Mouse (Mus musculus): ENCODE measurements around the gene Htr1f. TPM values are rescaled to one million over a fixed set of nuclear protein-coding genes. Genes with fewer than 3 reads are reported as not detected.
A peak's percentile ranks its signal among the peaks of the same experiment; 100 is the strongest.

The Htr1f gene
- 0.06 TPM in 2 replicates for polyA plus RNA-seq (2014; fragmentation: Nextera tagmentation; extraction: Ambion mirVana)

DNA sequence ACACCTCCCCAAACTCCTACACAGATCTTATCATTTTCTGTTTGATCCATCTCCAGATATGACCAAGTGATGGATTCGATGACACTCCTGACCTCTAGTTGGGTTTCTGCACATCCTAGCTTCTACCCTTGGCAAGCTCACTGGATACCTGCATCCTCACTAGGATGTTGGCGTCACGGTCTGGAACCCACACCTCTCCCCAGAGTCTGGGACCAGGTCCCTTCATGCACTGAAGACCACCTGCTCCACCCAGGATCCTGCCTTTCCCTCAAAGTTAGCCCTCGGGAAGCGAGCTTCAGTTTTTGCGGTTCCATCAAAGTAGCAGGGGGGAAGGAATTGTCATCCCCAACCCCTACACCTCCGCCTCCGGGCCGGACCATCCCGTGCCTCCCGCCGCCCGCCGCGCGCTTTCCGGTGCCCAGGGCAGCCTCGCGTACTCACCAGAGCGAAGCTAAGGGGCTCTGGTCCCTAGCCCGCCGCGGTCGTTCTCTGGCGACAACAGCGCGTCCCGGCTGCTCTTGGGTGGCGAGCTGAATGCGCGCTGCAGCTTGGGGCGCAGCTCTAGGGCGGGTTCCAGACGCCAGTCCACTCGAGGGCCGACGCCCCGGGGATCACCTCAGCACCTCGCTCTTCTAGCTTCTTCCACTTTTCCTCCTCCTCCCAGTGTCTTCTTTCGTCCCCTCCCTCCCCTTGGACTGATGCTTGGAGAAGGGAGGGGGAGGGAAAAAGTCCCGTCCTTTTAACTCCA is at the start of gene Htr1f:
Htr1f (minus strand) TSS at position 671 of the 748 bp plus-strand sequence.
- Histone ChIP-seq H3K9ac (ENCODE audit: low read depth, low read length) (0 out of 2 replicates have a peak within 1 kb of the TSS, but pooled peaks have one; percentile 44), H3K36me3 (ENCODE audit: control insufficient read depth, insufficient read depth, low read length) (no peaks in the 10 kb centered on the region), H3K9me3 (ENCODE audit: control insufficient read depth, low read length) (no peaks in the 10 kb centered on the region), H3K27ac (ENCODE audit: low read depth, low read length) (no peak within 1 kb of the TSS), H3K4me2 (replicated peaks; ENCODE audit: low read depth, low read length) (peak within 1 kb of the TSS; percentile 92), H3K4me3 (ENCODE audit: low read depth, low read length) (peak within 1 kb of the TSS; percentile 37), H3K27me3 (ENCODE audit: control insufficient read depth, insufficient read depth, low read length) (peaks cover 6% of the 10 kb centered on the region; the same call in 1 of the 2 replicates), H3K4me1 (replicated peaks; ENCODE audit: control insufficient read depth, insufficient read depth, low read length) (no peaks in the 10 kb centered on the region)
- 6% methylated on average over 40 of the region's 41 CpGs for WGBS
- DNase-seq (ENCODE audit: low spot score): peak; percentile 61
- ATAC-seq (ENCODE audit: low FRiP score): peak; percentile 89

DNA sequence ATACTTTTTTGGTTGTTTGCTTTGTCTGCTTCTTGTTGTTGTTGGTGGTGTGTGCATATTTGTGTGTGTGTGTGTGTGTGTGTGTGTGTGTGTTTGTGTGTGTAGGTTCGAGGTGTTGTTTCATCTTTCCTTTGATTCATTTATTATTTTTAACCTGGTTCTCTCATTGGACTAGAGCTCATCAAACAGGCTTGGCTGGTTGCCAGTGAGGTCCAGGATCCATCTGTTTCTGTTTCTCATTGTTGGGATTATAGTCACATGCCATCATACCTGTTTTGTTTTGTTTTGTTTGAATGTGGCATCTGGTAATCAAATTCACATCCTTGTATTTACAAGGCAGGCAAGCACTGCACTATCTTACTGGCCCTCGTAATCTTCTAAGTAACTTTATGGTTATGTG is 34.1 kb upstream of the Htr1f start:
- Histone ChIP-seq H3K9me3 (ENCODE audit: control insufficient read depth, low read length) (no peaks in the 10 kb centered on the region), H3K27me3 (ENCODE audit: control insufficient read depth, insufficient read depth, low read length) (no peaks in the 10 kb centered on the region), H3K4me3 (ENCODE audit: low read depth, low read length) (no peak overlapping the region), H3K4me1 (replicated peaks; ENCODE audit: control insufficient read depth, insufficient read depth, low read length) (no peaks in the 10 kb centered on the region), H3K9ac (ENCODE audit: low read depth, low read length) (no peak overlapping the region), H3K36me3 (ENCODE audit: control insufficient read depth, insufficient read depth, low read length) (no peaks in the 10 kb centered on the region), H3K4me2 (replicated peaks; ENCODE audit: low read depth, low read length) (no peak overlapping the region), H3K27ac (ENCODE audit: low read depth, low read length) (no peak overlapping the region)
- DNase-seq (ENCODE audit: low spot score) (no peak), ATAC-seq (ENCODE audit: low FRiP score) (no peak)
- WGBS: 86% methylated on average over 2 of the region's 2 CpGs

DNA sequence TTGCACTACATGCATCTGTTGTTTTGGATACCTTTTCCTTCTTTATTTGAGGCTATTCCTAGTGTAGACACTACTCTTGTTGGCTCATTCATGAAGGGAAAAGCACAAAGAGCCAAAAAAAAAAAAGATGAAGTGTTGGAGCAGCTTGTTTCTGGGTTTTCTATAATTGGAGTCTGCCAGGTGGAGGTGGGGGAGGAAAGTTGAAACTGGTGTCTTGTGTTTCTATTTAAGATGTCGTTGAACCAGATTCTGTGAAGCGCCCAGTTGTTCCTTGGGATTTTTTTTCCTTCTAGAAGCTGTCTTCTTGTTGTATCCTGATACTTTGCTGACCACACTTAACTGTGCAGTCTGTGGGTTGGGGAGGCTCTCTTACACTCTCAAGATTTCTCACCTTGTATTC is 23.7 kb upstream of the Htr1f start:
- DNase-seq (ENCODE audit: low spot score) (no peak), ATAC-seq (ENCODE audit: low FRiP score) (no peak)
- Histone ChIP-seq H3K4me1 (replicated peaks; ENCODE audit: control insufficient read depth, insufficient read depth, low read length) (no peaks in the 10 kb centered on the region), H3K27me3 (ENCODE audit: control insufficient read depth, insufficient read depth, low read length) (no peaks in the 10 kb centered on the region), H3K9ac (ENCODE audit: low read depth, low read length) (no peak overlapping the region), H3K36me3 (ENCODE audit: control insufficient read depth, insufficient read depth, low read length) (no peaks in the 10 kb centered on the region), H3K9me3 (ENCODE audit: control insufficient read depth, low read length) (no peaks in the 10 kb centered on the region), H3K4me2 (replicated peaks; ENCODE audit: low read depth, low read length) (no peak overlapping the region), H3K27ac (ENCODE audit: low read depth, low read length) (no peak overlapping the region), H3K4me3 (ENCODE audit: low read depth, low read length) (no peak overlapping the region)
- 89% methylated on average over 2 of the region's 2 CpGs for WGBS

DNA sequence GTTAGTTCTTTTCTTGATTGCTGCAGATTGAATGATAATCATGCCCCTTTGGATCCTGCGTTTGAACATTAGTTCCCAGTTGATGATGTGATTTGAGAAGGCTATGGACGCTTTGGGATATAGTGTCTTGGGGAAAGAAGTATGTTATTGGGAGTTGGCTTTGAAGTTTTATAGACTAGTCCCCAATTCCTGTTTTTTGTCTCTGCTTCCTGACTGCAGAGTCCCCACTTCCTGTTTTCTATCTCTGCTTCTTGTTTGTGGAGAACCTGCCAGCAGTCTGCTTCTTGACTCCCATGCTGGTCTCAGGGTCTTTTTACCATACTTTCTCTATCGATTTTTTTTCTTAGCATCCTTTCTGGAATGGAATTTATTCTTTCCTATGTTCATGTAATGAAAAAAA is 22.2 kb upstream of the Htr1f start:
- DNase-seq (ENCODE audit: low spot score) (no peak), ATAC-seq (ENCODE audit: low FRiP score) (no peak)
- no peaks in the 10 kb centered on the region for H3K27me3 ChIP-seq (ENCODE audit: control insufficient read depth, insufficient read depth, low read length)
- no peak overlapping the region for H3K4me2 ChIP-seq (replicated peaks; ENCODE audit: low read depth, low read length)
- no peaks in the 10 kb centered on the region for H3K9me3 ChIP-seq (ENCODE audit: control insufficient read depth, low read length)
- no peaks in the 10 kb centered on the region for H3K36me3 ChIP-seq (ENCODE audit: control insufficient read depth, insufficient read depth, low read length)
- no peak overlapping the region for H3K27ac ChIP-seq (ENCODE audit: low read depth, low read length)
- no peak overlapping the region for H3K9ac ChIP-seq (ENCODE audit: low read depth, low read length)
- H3K4me3 ChIP-seq (ENCODE audit: low read depth, low read length): no peak overlapping the region
- no peaks in the 10 kb centered on the region for H3K4me1 ChIP-seq (replicated peaks; ENCODE audit: control insufficient read depth, insufficient read depth, low read length)
- 80% methylated on average over 3 of the region's 3 CpGs for WGBS

DNA sequence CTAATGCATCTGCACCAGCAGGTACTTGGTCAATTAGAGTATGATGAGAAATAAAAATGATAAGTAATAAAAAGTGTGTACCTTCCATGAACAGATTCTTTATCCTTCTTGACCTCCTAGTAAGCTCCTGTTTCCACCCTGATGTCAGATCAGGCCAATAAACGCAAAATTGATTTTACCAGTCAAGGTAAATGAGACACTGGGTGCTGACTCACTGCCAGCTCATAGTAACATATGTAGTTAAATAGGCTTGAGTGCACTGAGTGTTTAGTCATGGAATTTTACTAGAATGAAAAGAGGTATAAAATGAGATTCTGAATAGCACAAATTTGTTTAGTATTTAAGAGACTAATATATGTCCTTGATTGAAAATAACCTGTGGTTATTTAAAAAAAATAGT is 6.6 kb upstream of the Htr1f start:
- H3K4me1 ChIP-seq (replicated peaks; ENCODE audit: control insufficient read depth, insufficient read depth, low read length): no peaks in the 10 kb centered on the region
- ATAC-seq (ENCODE audit: low FRiP score) (no peak), DNase-seq (ENCODE audit: low spot score) (no peak)
- H3K27ac ChIP-seq (ENCODE audit: low read depth, low read length): no peak overlapping the region
- no peak overlapping the region for H3K9ac ChIP-seq (ENCODE audit: low read depth, low read length)
- 86% methylated on average over 1 of the region's 1 CpGs for WGBS
- H3K4me3 ChIP-seq (ENCODE audit: low read depth, low read length): no peak overlapping the region
- H3K36me3 ChIP-seq (ENCODE audit: control insufficient read depth, insufficient read depth, low read length): no peaks in the 10 kb centered on the region
- no peaks in the 10 kb centered on the region for H3K9me3 ChIP-seq (ENCODE audit: control insufficient read depth, low read length)
- H3K27me3 ChIP-seq (ENCODE audit: control insufficient read depth, insufficient read depth, low read length): no peaks in the 10 kb centered on the region
- no peak overlapping the region for H3K4me2 ChIP-seq (replicated peaks; ENCODE audit: low read depth, low read length)

DNA sequence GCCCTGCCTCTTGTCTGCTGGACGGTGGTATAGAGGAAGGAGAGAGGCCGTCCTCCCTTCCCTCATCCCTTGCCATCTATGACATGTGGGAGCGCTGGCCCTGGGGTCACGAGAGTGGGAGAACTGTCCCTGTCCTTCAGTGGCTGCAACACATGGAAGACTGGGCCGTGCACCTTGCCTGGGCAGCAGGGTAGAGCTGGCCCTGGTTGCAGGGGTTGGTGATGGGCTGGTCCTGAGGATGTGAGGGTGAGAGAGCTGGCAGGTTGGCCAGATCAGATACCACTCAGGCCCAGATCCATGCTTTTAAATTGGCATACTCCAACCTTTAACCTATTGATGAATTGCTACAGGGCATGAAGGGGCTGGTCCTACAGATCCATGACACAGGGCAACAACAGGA is 12.1 kb downstream of the Htr1f start:
- H3K9ac ChIP-seq (ENCODE audit: low read depth, low read length): no peak overlapping the region

DNA sequence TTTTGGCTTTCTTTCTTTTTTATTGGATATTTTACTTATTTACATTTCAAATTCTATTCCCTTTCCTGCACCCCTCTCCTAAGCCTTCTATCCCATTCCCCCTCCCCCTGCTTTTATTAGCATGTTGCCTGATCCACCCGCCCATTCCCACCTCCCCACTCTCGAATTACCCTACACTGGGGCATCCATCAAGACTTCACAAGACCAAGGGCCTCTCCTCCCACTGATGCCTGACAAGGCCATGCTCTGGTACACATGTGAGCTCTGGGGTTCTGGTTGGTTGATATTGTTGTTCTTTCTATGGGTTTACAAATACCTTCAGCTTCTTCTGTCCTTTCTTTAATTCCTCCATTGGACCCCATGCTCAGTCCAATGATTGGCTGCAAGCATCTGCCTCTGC is 22.2 kb downstream of the Htr1f start:
- Histone ChIP-seq H3K27me3 (ENCODE audit: control insufficient read depth, insufficient read depth, low read length) (no peaks in the 10 kb centered on the region), H3K4me1 (replicated peaks; ENCODE audit: control insufficient read depth, insufficient read depth, low read length) (no peaks in the 10 kb centered on the region), H3K4me2 (replicated peaks; ENCODE audit: low read depth, low read length) (no peak overlapping the region), H3K9me3 (ENCODE audit: control insufficient read depth, low read length) (no peaks in the 10 kb centered on the region), H3K36me3 (ENCODE audit: control insufficient read depth, insufficient read depth, low read length) (no peaks in the 10 kb centered on the region), H3K27ac (ENCODE audit: low read depth, low read length) (no peak overlapping the region), H3K4me3 (ENCODE audit: low read depth, low read length) (no peak overlapping the region), H3K9ac (ENCODE audit: low read depth, low read length) (no peak overlapping the region)
- WGBS: 44% methylated on average over 2 of the region's 2 CpGs
- ATAC-seq (ENCODE audit: low FRiP score): no peak
- DNase-seq (ENCODE audit: low spot score): no peak

More for the DNA sequence above, 12.1 kb downstream of the Htr1f start:
- Histone ChIP-seq H3K36me3 (ENCODE audit: control insufficient read depth, insufficient read depth, low read length) (no peaks in the 10 kb centered on the region), H3K4me1 (replicated peaks; ENCODE audit: control insufficient read depth, insufficient read depth, low read length) (no peaks in the 10 kb centered on the region), H3K9me3 (ENCODE audit: control insufficient read depth, low read length) (no peaks in the 10 kb centered on the region), H3K4me2 (replicated peaks; ENCODE audit: low read depth, low read length) (no peak overlapping the region), H3K27me3 (ENCODE audit: control insufficient read depth, insufficient read depth, low read length) (no peaks in the 10 kb centered on the region), H3K4me3 (ENCODE audit: low read depth, low read length) (no peak overlapping the region), H3K27ac (ENCODE audit: low read depth, low read length) (no peak overlapping the region)
- WGBS: 95% methylated on average over 5 of the region's 5 CpGs
- no peak for DNase-seq (ENCODE audit: low spot score)
- peak; percentile 38; the same call in 1 of the 2 replicates for ATAC-seq (ENCODE audit: low FRiP score)

DNA sequence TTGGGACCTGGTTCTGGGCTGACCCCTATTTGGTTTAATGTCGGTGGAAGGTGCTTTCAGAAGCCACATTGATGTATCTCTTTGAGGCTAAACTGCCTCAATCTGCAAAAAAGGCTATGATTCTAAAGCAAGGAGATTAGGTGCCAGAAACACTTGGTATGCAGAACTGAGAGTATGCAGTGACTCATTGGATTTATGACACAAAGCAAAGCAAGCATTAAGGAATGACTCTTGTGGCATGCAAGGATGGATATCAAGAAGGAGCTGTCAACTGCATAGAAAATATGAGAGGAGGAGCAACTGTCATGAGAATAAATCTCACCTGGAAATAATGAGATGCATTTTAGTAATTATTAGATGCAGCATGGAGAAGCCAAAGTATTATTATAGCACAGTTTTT is 35.8 kb downstream of the Htr1f start:
- H3K4me3 ChIP-seq (ENCODE audit: low read depth, low read length): no peak overlapping the region
- WGBS: 92% methylated on average over 1 of the region's 1 CpGs
- H3K9me3 ChIP-seq (ENCODE audit: control insufficient read depth, low read length): no peaks in the 10 kb centered on the region
- no peaks in the 10 kb centered on the region for H3K4me1 ChIP-seq (replicated peaks; ENCODE audit: control insufficient read depth, insufficient read depth, low read length)
- H3K27ac ChIP-seq (ENCODE audit: low read depth, low read length): no peak overlapping the region
- H3K27me3 ChIP-seq (ENCODE audit: control insufficient read depth, insufficient read depth, low read length): no peaks in the 10 kb centered on the region
- DNase-seq (ENCODE audit: low spot score) (no peak), ATAC-seq (ENCODE audit: low FRiP score) (no peak)
- H3K36me3 ChIP-seq (ENCODE audit: control insufficient read depth, insufficient read depth, low read length): no peaks in the 10 kb centered on the region
- H3K4me2 ChIP-seq (replicated peaks; ENCODE audit: low read depth, low read length): no peak overlapping the region
- H3K9ac ChIP-seq (ENCODE audit: low read depth, low read length): no peak overlapping the region

DNA sequence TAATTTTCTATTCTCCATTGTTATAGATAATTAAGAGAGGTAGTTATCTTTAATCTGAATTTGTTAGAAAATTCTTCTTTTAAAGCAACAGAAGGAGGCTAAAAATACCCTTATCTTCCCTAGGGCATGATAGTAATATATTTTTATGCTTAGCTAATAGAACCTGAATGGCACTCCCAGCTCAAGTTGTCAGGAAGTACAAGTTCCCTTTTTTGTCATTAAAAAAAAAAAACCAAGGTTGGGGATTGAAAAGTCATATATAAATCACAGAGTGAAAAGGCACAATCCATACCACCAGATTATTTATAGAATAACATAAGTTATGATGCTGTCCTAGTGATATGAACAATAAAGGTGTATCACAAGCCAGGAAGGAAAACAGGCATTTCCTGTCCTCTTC is 39.4 kb downstream of the Htr1f start:
- no peak overlapping the region for H3K27ac ChIP-seq (ENCODE audit: low read depth, low read length)
- ATAC-seq (ENCODE audit: low FRiP score) (no peak), DNase-seq (ENCODE audit: low spot score) (no peak)
- H3K9ac ChIP-seq (ENCODE audit: low read depth, low read length): no peak overlapping the region
- no peaks in the 10 kb centered on the region for H3K36me3 ChIP-seq (ENCODE audit: control insufficient read depth, insufficient read depth, low read length)
- H3K27me3 ChIP-seq (ENCODE audit: control insufficient read depth, insufficient read depth, low read length): no peaks in the 10 kb centered on the region
- no peak overlapping the region for H3K4me2 ChIP-seq (replicated peaks; ENCODE audit: low read depth, low read length)
- H3K9me3 ChIP-seq (ENCODE audit: control insufficient read depth, low read length): no peaks in the 10 kb centered on the region
- no peaks in the 10 kb centered on the region for H3K4me1 ChIP-seq (replicated peaks; ENCODE audit: control insufficient read depth, insufficient read depth, low read length)
- H3K4me3 ChIP-seq (ENCODE audit: low read depth, low read length): no peak overlapping the region
